Mouse (Mus musculus) heart, postnatal 0 days (tissue): Measurements from ENCODE around the gene B3gnt2. TPM values are rescaled to one million over a fixed set of nuclear protein-coding genes. Genes with fewer than 3 reads are reported as not detected.

Source experiments
- ATAC-seq: fragments of 200-750 bp; cut with Nextera tagmentation; 2 replicates; pipeline ENCODE4 v1.8.0; 2017; ENCODE audit warnings: low read depth, moderate number of reproducible peaks, moderate library complexity; ENCODE audit not compliant: insufficient read depth
- DNase-seq: peaks from one replicate; pipeline ENCODE4 v3.0.0-alpha.2; 2016; ENCODE audit warnings: low spot score
- H3K27ac ChIP-seq: fragments of 300-500 bp; sonication (generic); 2 replicates; pipeline ENCODE4 v1.5.1; 2014; ENCODE audit warnings: low read depth, mild to moderate bottlenecking
- H3K27me3 ChIP-seq: fragments of 300-500 bp; sonication (generic); 2 replicates; pipeline ENCODE4 v1.6.1; 2014; ENCODE audit warnings: low read length, mixed read lengths; ENCODE audit not compliant: control insufficient read depth, insufficient read depth
- H3K36me3 ChIP-seq: fragments of 300-500 bp; sonication (generic); replicated peaks from 2 replicates; pipeline ENCODE4 v1.6.1; 2014; ENCODE audit warnings: low read length, mixed read lengths; ENCODE audit not compliant: control insufficient read depth, insufficient read depth
- H3K4me1 ChIP-seq: fragments of 300-500 bp; sonication (generic); 2 replicates; pipeline ENCODE4 v1.6.1; 2014; ENCODE audit warnings: antibody characterized with exemption; ENCODE audit not compliant: control insufficient read depth, insufficient read depth
- H3K4me2 ChIP-seq: fragments of 300-500 bp; sonication (generic); 2 replicates; pipeline ENCODE4 v1.6.1; 2014; ENCODE audit warnings: low read depth, mild to moderate bottlenecking, low read length, moderate library complexity
- H3K4me3 ChIP-seq: fragments of 300-500 bp; sonication (generic); 2 replicates; pipeline ENCODE4 v1.5.1; 2014; ENCODE audit warnings: low read depth, low read length
- H3K9ac ChIP-seq: fragments of 300-500 bp; sonication (generic); replicated peaks from 2 replicates; pipeline ENCODE4 v1.6.1; 2014; ENCODE audit warnings: low read depth, low read length, mixed read lengths
- H3K9me3 ChIP-seq: fragments of 300-500 bp; sonication (generic); replicated peaks from 2 replicates; pipeline ENCODE4 v1.6.1; 2016; ENCODE audit warnings: low read length; ENCODE audit not compliant: control insufficient read depth
- CTCF ChIP-seq: IDR thresholded peaks from 2 replicates; pipeline ENCODE4 v1.5.1; 2016; ENCODE audit warnings: antibody characterized with exemption, control low read depth, low read depth
- EP300 ChIP-seq: IDR thresholded peaks from 2 replicates; pipeline ENCODE4 v1.6.1; 2016; ENCODE audit warnings: antibody characterized with exemption, low read depth
- WGBS: fragments of 180-500 bp; shearing (Covaris S2); extraction: QIAGEN DNeasy Blood & Tissue Kit; methylation state at CpG from one replicate; pipeline ENCODE4 v1.1.7; 2014; 5-methylcytosine and 5-hydroxymethylcytosine counted together
- polyA plus RNA-seq: library from polyadenylated mRNA; unstranded; fragments of >200 nt; fragmentation: Nextera tagmentation; extraction: Ambion mirVana; gene quantifications from 2 replicates; pipeline ENCODE4 v1.2.1, GENCODE M21; 2015
- total RNA-seq: library from RNA; depleted of rRNA; stranded (reverse); fragments of >200 nt; gene quantifications from 2 replicates; pipeline ENCODE4 v1.2.3, GENCODE M21; 2014; ENCODE audit warnings: low replicate concordance

B3gnt2 gene
- total and polyA plus RNA-seq, 2 experiments from 2014 or later, result 5.9 to 22.6 TPM

DNA sequence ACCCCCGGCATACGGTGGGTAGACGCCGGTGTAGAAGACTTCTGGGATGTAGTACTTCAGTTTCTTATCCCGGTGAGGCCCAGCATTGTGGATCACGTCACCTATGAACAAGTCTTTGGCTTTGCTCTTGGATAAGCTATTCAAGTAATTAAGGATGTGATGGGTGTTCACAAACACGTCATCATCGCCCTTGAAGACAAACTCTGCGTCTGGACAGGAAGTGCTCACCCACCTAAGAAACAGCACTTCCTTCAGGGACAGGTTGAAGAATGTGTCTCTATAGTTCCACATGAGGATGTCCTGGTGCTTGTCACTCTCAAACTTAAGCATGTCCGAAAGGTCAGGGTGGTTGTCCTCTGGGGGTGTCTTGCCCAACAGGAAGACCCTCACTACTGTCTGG lies 24.5 kb downstream of the B3gnt2 start:
- DNase-seq, result no peak
- ATAC-seq, result no peak
- H3K36me3 ChIP-seq, result peaks cover 9% of the 10 kb centered on the region; the same call in 1 of the 2 replicates
- no peaks in the 10 kb centered on the region; the same call in 1 of the 2 replicates for H3K4me1 ChIP-seq
- H3K9ac ChIP-seq, result no peak overlapping the region
- no peak overlapping the region for H3K27ac ChIP-seq
- H3K27me3 ChIP-seq, result no peaks in the 10 kb centered on the region
- TF ChIP-seq CTCF (no peak), EP300 (no peak)
- no peak overlapping the region for H3K4me3 ChIP-seq
- no peaks in the 10 kb centered on the region for H3K9me3 ChIP-seq
- WGBS, result 83% methylated on average over 10 of the region's 10 CpGs
- no peak overlapping the region for H3K4me2 ChIP-seq

- H3K27me3 ChIP-seq, result no peaks in the 10 kb centered on the region
- H3K9ac ChIP-seq, result no peak overlapping the region
- H3K9me3 ChIP-seq, result no peaks in the 10 kb centered on the region
- no peak overlapping the region for H3K4me2 ChIP-seq
- no peak for ATAC-seq
- 0 out of 2 replicates have a peak, but pooled peaks cover 6% of the 10 kb centered on the region for H3K4me1 ChIP-seq
- no peak for DNase-seq
- WGBS, result 75% methylated on average over 4 of the region's 4 CpGs
- H3K27ac ChIP-seq, result no peak overlapping the region
- peaks cover 9% of the 10 kb centered on the region; the same call in 1 of the 2 replicates for H3K36me3 ChIP-seq
- TF ChIP-seq CTCF, result no peak
- no peak overlapping the region for H3K4me3 ChIP-seq
Observed at GRCm38 (mm10) chr11:22832600-22832999, 28.2 kb downstream of the B3gnt2 start.

GRCm38 (mm10) chr11:22831916-22832315 lies 28.8 kb downstream of the B3gnt2 start:
- Histone ChIP-seq H3K4me3 (no peak overlapping the region), H3K4me1 (0 out of 2 replicates have a peak, but pooled peaks cover 11% of the 10 kb centered on the region), H3K4me2 (no peak overlapping the region), H3K9ac (no peak overlapping the region), H3K9me3 (no peaks in the 10 kb centered on the region), H3K27me3 (no peaks in the 10 kb centered on the region), H3K36me3 (peaks cover 9% of the 10 kb centered on the region; the same call in 1 of the 2 replicates), H3K27ac (no peak overlapping the region)
- ATAC-seq (no peak), DNase-seq (no peak)
- no peak for TF ChIP-seq CTCF
- TF ChIP-seq EP300, result no peak
- WGBS, result 71% methylated on average over 11 of the region's 11 CpGs

DNA sequence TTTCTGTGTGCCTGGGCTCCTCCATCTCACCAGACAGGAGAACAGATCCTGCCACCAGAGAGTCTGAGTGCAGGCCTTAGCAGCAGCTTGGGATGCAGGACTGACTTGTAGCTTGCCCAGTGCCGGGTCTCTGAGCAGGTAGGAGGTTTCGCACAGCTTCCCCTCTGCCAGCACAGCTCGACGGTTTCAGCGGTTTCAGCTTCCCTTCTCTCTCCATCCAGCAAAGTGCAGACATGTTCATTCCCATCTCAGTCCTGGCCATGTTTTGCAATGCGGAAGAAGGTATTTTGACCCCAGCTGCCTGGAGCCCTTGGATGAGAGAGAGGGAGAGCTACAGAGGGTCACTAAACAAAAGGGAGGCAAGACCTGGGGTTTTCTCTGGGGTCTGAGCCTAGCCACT lies 30.1 kb downstream of the B3gnt2 start:
- Histone ChIP-seq H3K4me3 (no peak overlapping the region), H3K9ac (no peak overlapping the region), H3K4me1 (0 out of 2 replicates have a peak, but pooled peaks cover 11% of the 10 kb centered on the region), H3K4me2 (no peak overlapping the region), H3K27me3 (no peaks in the 10 kb centered on the region), H3K27ac (no peak overlapping the region), H3K9me3 (no peaks in the 10 kb centered on the region), H3K36me3 (0 out of 2 replicates have a peak, but pooled peaks cover 9% of the 10 kb centered on the region)
- DNase-seq (no peak), ATAC-seq (no peak)
- WGBS, result 64% methylated on average over 6 of the region's 6 CpGs
- TF ChIP-seq CTCF, result no peak
- no peak for TF ChIP-seq EP300

DNA sequence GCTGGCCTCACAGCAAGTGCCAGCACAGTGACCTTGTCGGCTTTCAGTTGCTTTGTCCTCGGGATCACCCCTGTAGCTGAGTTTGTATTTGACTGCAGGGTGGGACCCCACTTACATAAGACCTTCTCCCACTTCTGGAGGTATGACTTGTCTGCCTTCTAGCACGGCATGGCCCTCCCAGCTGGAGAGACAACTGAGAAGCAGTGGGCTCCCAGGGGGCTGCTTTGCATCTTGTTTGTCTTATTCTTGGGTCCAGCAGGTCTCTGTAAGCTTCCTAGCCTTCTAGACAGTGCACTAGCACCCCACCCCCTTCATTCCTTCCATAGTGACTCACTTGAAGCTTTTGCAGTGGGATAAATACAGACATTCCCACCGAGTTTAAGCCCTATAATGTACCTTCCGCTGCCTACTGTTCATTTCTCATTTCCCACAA lies 30.6 kb downstream of the B3gnt2 start:
- Histone ChIP-seq H3K4me1 (0 out of 2 replicates have a peak, but pooled peaks cover 11% of the 10 kb centered on the region), H3K4me3 (no peak overlapping the region), H3K9ac (no peak overlapping the region), H3K27me3 (no peaks in the 10 kb centered on the region), H3K9me3 (no peaks in the 10 kb centered on the region), H3K4me2 (no peak overlapping the region), H3K36me3 (0 out of 2 replicates have a peak, but pooled peaks cover 9% of the 10 kb centered on the region), H3K27ac (no peak overlapping the region)
- DNase-seq, result no peak
- no peak for TF ChIP-seq CTCF
- no peak for TF ChIP-seq EP300
- no peak for ATAC-seq
- WGBS, result 39% methylated on average over 5 of the region's 5 CpGs
